Mouse (Mus musculus) gastrocnemius, adult 2 months (tissue): ENCODE measurements around the gene Gm20422. TPM values are rescaled to one million over a fixed set of nuclear protein-coding genes. Genes with fewer than 3 reads are reported as not detected.
A peak's percentile ranks its signal among the peaks of the same experiment; 100 is the strongest.

Source experiments
- DNase-seq: peaks from one replicate; pipeline ENCODE4 v3.0.0; 2022
- H3K27ac ChIP-seq: fragments of 200-600 bp; 2 replicates; pipeline ENCODE4 v1.8.1; 2022; ENCODE audit warnings: mild to moderate bottlenecking
- H3K4me3 ChIP-seq: fragments of 200-600 bp; 2 replicates; pipeline ENCODE4 v1.8.1; 2022; ENCODE audit warnings: mild to moderate bottlenecking, moderate library complexity
- CTCF ChIP-seq: fragments of 200-600 bp; IDR thresholded peaks from 2 replicates; pipeline ENCODE4 v1.8.1; 2022; ENCODE audit warnings: antibody characterized with exemption, mild to moderate bottlenecking, moderate library complexity
- intact Hi-C: fragments of 180-260 bp; cut with DNase I; formaldehyde crosslinking; loops from one replicate; pipeline ENCODE4 v1.15.1; 2025
- total RNA-seq, 2 experiments: library from RNA; stranded (reverse); gene quantifications; 2 replicates each; pipeline ENCODE4 v1.2.3; 2021

Gene Gm20422
- total RNA-seq, 2 experiments from 2014 or later = 2.4 to 3.0 TPM

DNA sequence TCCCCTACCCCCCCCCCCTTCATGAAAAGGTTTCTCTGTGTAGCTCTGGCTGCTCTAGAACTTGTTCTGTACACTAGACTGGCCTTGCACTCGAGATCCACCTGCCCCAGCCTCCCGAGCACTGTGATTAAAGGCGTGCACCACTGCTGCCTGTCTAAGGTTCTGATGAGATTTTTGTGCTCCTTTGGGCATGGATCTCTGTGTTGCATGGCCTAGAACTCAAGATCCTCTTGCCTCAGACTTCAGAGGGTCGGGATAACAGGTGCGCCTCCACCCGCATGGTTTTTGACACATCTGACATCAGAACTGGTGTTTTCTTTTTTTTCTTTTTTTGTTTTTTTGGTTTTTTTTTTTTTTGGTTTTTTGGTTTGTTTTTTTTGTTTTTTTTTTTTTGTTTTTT is 29.9 kb upstream of the Gm20422 start:
- TF ChIP-seq CTCF = no peak
- intact Hi-C loops = no loop called here
- Histone ChIP-seq H3K27ac (no peak overlapping the region), H3K4me3 (no peak overlapping the region)
- no peak for DNase-seq

DNA sequence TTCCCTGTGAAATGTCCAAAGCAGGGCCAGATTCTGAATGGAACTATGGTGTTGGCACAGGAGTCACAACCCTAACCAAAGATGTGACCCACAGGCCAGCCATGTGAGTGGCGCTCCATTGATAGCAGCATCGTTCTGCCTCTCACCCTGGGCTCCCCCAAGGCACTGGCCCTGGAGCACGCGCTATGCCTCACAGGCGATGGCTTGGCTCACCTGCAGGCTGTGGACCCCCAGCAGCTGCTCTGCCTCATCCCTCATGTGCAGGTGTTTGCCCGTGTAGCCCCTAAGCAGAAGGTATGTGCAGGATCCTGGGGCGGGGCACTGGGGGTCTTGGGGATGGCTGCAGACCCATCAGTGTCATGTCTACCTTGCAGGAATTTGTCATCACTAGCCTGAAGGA is 28.7 kb upstream of the Gm20422 start:
- Histone ChIP-seq H3K27ac (no peak overlapping the region), H3K4me3 (no peak overlapping the region)
- no peak for TF ChIP-seq CTCF
- peak; percentile 6 for DNase-seq
- intact Hi-C loops = no loop called here

DNA sequence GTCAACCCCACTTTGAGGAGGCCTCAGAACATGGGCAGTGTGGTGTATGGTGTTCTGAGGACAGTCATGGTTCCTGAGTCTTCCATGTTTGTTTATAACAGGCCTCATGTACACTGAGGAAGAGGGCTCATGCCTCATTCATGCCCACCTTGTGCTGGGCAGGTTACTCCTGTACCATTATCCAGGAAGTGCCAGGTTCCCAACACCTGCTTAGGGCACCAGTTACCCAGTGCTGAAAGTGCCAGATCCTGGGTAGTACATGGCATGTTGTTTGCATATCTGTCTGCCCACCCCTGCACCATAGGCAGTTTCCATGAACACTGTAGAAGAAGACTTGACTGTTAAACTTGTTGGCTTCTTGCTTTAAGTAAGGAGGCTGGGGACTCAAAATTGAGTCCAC is 27.5 kb upstream of the Gm20422 start:
- DNase-seq = no peak
- no peak overlapping the region for H3K4me3 ChIP-seq
- no peak overlapping the region for H3K27ac ChIP-seq
- TF ChIP-seq CTCF = no peak
- intact Hi-C loops = no loop called here

DNA sequence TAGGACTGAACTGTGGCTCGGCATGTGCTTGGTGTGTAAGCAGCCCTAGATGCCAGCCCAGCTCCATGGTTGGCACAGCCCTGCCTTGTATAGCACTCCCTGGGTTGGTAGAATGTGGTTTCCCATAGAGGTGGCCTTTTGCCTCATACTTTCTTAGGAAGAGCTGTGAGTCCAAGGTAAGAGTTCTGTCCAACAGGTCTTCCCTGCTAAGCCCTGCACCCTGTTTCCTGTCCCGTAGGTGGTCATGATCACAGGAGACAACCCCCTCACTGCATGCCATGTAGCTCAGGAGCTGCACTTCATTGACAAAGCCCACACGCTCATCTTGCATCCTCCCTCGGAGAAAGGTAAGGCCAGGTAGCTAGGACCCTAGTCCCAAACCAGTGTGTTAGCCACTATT is 27.1 kb upstream of the Gm20422 start:
- no peak for DNase-seq
- Histone ChIP-seq H3K27ac (no peak overlapping the region), H3K4me3 (no peak overlapping the region)
- intact Hi-C loops = no loop called here
- no peak for TF ChIP-seq CTCF

- intact Hi-C loops = no loop called here
- DNase-seq = no peak
- Histone ChIP-seq H3K27ac (no peak overlapping the region), H3K4me3 (no peak overlapping the region)
- TF ChIP-seq CTCF = no peak
These were observed 25.3 kb upstream of the Gm20422 start for GRCm38 (mm10) chr8:69799946-69800345.

GRCm38 (mm10) chr8:69799261-69799660 is 24.6 kb upstream of the Gm20422 start:
- intact Hi-C loops = no loop called here

DNA sequence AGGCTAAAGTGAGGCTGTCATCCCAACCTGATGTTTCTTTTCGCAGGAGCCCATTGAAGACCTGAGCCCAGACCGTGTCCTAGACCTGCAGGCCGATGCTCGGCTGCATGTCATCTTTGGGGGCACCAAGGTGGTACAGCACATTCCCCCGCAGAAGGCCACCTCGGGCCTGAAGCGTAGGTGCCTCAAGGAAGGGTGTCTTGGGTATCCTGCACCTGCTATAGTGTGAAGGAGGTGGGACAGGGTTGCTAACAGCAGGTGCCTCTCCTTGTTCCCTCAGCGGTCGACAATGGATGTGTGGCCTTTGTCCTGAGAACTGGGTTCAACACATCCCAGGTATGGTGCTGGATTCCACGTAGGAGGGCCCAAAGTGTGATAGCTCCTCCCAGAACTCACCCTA is 23.0 kb upstream of the Gm20422 start:
- peak; percentile 10 for DNase-seq
- no peak for TF ChIP-seq CTCF
- H3K27ac ChIP-seq = no peak overlapping the region
- intact Hi-C loops = no loop called here
- no peak overlapping the region for H3K4me3 ChIP-seq

More at GRCm38 (mm10) chr8:69799261-69799660, 24.6 kb upstream of the Gm20422 start:
- no peak for TF ChIP-seq CTCF
- H3K4me3 ChIP-seq = no peak overlapping the region
- no peak overlapping the region for H3K27ac ChIP-seq
- DNase-seq = no peak

DNA sequence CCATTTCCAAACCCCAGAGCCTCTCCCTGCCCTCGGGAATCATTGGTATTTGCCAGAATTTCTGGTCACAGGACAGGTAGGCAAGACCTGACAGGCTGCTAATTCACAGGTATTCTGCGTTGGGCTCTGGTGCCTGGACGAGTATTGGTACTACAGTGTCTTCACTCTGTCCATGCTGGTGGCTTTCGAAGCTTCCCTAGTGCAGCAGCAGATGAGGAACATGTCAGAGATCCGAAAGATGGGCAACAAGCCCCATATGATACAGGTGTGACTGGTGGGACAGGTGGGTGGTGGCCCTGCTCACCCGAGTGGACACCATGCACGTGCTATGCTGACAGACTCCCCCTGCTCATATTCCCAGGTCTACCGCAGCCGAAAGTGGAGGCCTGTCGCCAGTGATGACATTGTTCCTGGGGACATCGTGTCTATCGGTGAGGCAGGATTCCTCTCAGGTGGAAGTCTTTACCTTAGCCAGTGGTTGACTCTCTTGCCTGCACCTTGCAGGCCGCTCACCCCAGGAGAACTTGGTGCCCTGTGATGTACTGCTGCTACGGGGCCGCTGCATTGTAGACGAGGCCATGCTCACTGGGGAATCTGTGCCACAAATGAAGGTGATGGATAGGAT is 22.1 kb upstream of the Gm20422 start:
- Histone ChIP-seq H3K27ac (no peak overlapping the region), H3K4me3 (no peak overlapping the region)
- TF ChIP-seq CTCF = no peak
- intact Hi-C loops = no loop called here
- DNase-seq = peak; percentile 8

DNA sequence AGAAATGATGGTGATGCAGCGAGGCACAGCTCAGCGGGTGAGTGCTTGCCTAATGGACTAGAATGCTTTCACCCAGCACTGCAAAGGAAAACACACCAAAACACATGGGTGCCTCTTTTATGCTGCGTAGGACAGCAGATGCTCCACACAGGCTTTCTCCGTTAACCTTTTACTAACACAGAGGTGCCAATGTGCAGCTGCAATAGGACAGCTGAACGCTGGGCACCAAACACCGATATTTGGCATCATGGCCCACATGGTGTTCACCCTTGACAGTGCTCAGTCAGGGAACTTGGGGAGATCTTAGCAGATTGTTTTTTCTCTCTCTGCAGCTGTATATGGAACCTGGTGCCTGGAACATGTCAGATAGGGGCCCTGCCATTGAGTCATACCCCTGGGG is 20.2 kb upstream of the Gm20422 start:
- Histone ChIP-seq H3K27ac (no peak overlapping the region), H3K4me3 (no peak overlapping the region)
- no peak for TF ChIP-seq CTCF
- no peak for DNase-seq
- intact Hi-C loops = loop anchor here (5.0 kb wide), 1 partner anchor 78 kb away; no protein-coding TSS in a partner anchor

- intact Hi-C loops = loop anchor here (5.0 kb wide), 1 partner anchor 77 kb away; no protein-coding TSS in a partner anchor
- no peak for DNase-seq
These were observed 19.4 kb upstream of the Gm20422 start for GRCm38 (mm10) chr8:69794096-69794495.

DNA sequence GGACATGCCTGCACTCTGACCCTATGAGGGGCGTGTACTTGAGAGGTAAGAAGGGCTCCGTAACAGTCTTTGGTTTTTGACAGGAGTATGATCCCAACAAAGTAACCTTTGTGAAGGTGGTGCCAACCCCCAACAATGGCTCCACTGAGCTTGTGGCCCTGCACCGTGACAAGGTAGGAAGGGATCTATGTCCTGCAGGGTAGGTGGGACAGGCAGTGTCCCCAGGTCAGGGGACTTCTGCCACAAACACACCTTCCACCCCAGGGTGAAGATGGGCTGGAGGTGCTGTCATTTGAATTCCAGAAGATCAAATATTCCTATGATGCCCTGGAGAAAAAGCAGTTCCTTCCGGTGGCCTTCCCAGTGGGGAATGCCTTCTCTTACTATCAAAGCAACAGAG is 19.0 kb upstream of the Gm20422 start:
- TF ChIP-seq CTCF = no peak
- Histone ChIP-seq H3K27ac (no peak overlapping the region), H3K4me3 (no peak overlapping the region)
- no peak for DNase-seq
- intact Hi-C loops = loop anchor here (5.0 kb wide), 1 partner anchor 76 kb away; no protein-coding TSS in a partner anchor

More at GRCm38 (mm10) chr8:69794096-69794495, 19.4 kb upstream of the Gm20422 start:
- H3K4me3 ChIP-seq = no peak overlapping the region
- no peak for TF ChIP-seq CTCF
- H3K27ac ChIP-seq = no peak overlapping the region

- DNase-seq = peak; percentile 59
- TF ChIP-seq CTCF = no peak
- Histone ChIP-seq H3K27ac (peak overlapping the region; percentile 89), H3K4me3 (peak overlapping the region; percentile 100)
- intact Hi-C loops = loop anchor here (2.0 to 5.0 kb wide), 2 partner anchors 17 to 74 kb away; partner anchors contain the start of gene Gm20422
These were observed 16.9 kb upstream of the Gm20422 start for GRCm38 (mm10) chr8:69791415-69792068.

- peak within 1 kb of the TSS; percentile 100 for H3K4me3 ChIP-seq
- intact Hi-C loops = loop anchor here (2.0 to 5.0 kb wide), 2 partner anchors 16 to 74 kb away; partner anchors contain the start of gene Gm20422
- TF ChIP-seq CTCF = no peak
- peak; percentile 92 for DNase-seq
- H3K27ac ChIP-seq = peak within 1 kb of the TSS; percentile 89
These were observed 16.2 kb upstream of the Gm20422 start, which contains the start of the genes Atp13a1 and Zfp866 for GRCm38 (mm10) chr8:69790773-69791367. Atp13a1 (plus strand) TSS chr8:69791163. Zfp866 (minus strand) TSS chr8:69791178.
